Mouse (Mus musculus) forebrain, embryonic 13.5 days (tissue): ENCODE measurements around the gene Iqgap2. TPM values are rescaled to one million over a fixed set of nuclear protein-coding genes. Genes with fewer than 3 reads are reported as not detected.

Source experiments
- ATAC-seq: fragments of 200-750 bp; cut with Nextera tagmentation; 2 replicates; pipeline ENCODE4 v1.8.0; 2017
- H3K27ac ChIP-seq: fragments of 300-500 bp; sonication (generic); 2 replicates; pipeline ENCODE4 v1.5.1; 2015; ENCODE audit warnings: inconsistent platforms, mild to moderate bottlenecking, moderate library complexity
- H3K27me3 ChIP-seq: fragments of 300-500 bp; sonication (generic); 2 replicates; pipeline ENCODE4 v1.6.1; 2015; ENCODE audit warnings: mild to moderate bottlenecking, inconsistent platforms
- H3K36me3 ChIP-seq: fragments of 300-500 bp; sonication (generic); 2 replicates; pipeline ENCODE4 v1.6.1; 2015; ENCODE audit warnings: mild to moderate bottlenecking, inconsistent platforms; ENCODE audit not compliant: poor library complexity, severe bottlenecking
- H3K4me1 ChIP-seq: fragments of 300-500 bp; sonication (generic); 2 replicates; pipeline ENCODE4 v1.6.1; 2015; ENCODE audit warnings: inconsistent platforms
- H3K4me2 ChIP-seq: fragments of 300-500 bp; sonication (generic); 2 replicates; pipeline ENCODE4 v1.6.1; 2015; ENCODE audit warnings: inconsistent platforms, mild to moderate bottlenecking, moderate library complexity
- H3K4me3 ChIP-seq: fragments of 300-500 bp; sonication (generic); 2 replicates; pipeline ENCODE4 v1.5.1; 2015; ENCODE audit warnings: mild to moderate bottlenecking, inconsistent platforms
- H3K9ac ChIP-seq: fragments of 300-500 bp; sonication (generic); 2 replicates; pipeline ENCODE4 v1.6.1; 2015; ENCODE audit warnings: mild to moderate bottlenecking, inconsistent platforms
- H3K9me3 ChIP-seq: fragments of 300-500 bp; sonication (generic); replicated peaks from 2 replicates; pipeline ENCODE4 v1.6.1; 2016; ENCODE audit warnings: inconsistent platforms
- WGBS: fragments of 180-500 bp; shearing (Covaris S2); methylation state at CpG from one replicate; pipeline ENCODE4 v1.1.7; 2015; 5-methylcytosine and 5-hydroxymethylcytosine counted together
- polyA plus RNA-seq: library from polyadenylated mRNA; unstranded; fragments of >200 nt; fragmentation: Nextera tagmentation; extraction: Ambion mirVana; gene quantifications from 2 replicates; pipeline ENCODE4 v1.2.1, GENCODE M21; 2015

Gene Iqgap2
- polyA plus RNA-seq, 1 experiment from 2014 or later: 9.1 TPM

- WGBS: 68% methylated on average over 9 of the region's 9 CpGs
- H3K27me3 ChIP-seq: no peaks in the 10 kb centered on the region
- no peaks in the 10 kb centered on the region for H3K9me3 ChIP-seq
- H3K4me2 ChIP-seq: no peak overlapping the region
- H3K36me3 ChIP-seq: peaks cover 15% of the 10 kb centered on the region; the same call in 1 of the 2 replicates
- no peak for ATAC-seq
- H3K4me3 ChIP-seq: no peak overlapping the region
- H3K9ac ChIP-seq: no peak overlapping the region
- H3K4me1 ChIP-seq: no peaks in the 10 kb centered on the region
- no peak overlapping the region for H3K27ac ChIP-seq
Measured at GRCm38 (mm10) chr13:95657171-95657570, 234.6 kb downstream of the Iqgap2 start.

- H3K27ac ChIP-seq: peak overlapping the region; percentile 69
- H3K4me2 ChIP-seq: no peak overlapping the region
- no peaks in the 10 kb centered on the region for H3K9me3 ChIP-seq
- peaks cover 15% of the 10 kb centered on the region; the same call in 1 of the 2 replicates for H3K36me3 ChIP-seq
- 43% methylated on average over 9 of the region's 9 CpGs for WGBS
- no peak overlapping the region for H3K9ac ChIP-seq
- H3K27me3 ChIP-seq: no peaks in the 10 kb centered on the region
- no peaks in the 10 kb centered on the region for H3K4me1 ChIP-seq
- no peak overlapping the region for H3K4me3 ChIP-seq
- ATAC-seq: peak; percentile 78; the same call in 1 of the 2 replicates
Measured at GRCm38 (mm10) chr13:95655284-95655683, 236.4 kb downstream of the Iqgap2 start.

GRCm38 (mm10) chr13:95653696-95654095, 238.0 kb downstream of the Iqgap2 start:
- no peaks in the 10 kb centered on the region for H3K4me1 ChIP-seq
- no peak overlapping the region for H3K4me2 ChIP-seq
- 0 out of 2 replicates have a peak, but pooled peaks cover 14% of the 10 kb centered on the region for H3K36me3 ChIP-seq
- H3K9me3 ChIP-seq: no peaks in the 10 kb centered on the region
- ATAC-seq: no peak
- H3K27me3 ChIP-seq: no peaks in the 10 kb centered on the region
- H3K27ac ChIP-seq: no peak overlapping the region
- H3K9ac ChIP-seq: no peak overlapping the region
- WGBS: 93% methylated on average over 4 of the region's 4 CpGs
- H3K4me3 ChIP-seq: no peak overlapping the region

DNA sequence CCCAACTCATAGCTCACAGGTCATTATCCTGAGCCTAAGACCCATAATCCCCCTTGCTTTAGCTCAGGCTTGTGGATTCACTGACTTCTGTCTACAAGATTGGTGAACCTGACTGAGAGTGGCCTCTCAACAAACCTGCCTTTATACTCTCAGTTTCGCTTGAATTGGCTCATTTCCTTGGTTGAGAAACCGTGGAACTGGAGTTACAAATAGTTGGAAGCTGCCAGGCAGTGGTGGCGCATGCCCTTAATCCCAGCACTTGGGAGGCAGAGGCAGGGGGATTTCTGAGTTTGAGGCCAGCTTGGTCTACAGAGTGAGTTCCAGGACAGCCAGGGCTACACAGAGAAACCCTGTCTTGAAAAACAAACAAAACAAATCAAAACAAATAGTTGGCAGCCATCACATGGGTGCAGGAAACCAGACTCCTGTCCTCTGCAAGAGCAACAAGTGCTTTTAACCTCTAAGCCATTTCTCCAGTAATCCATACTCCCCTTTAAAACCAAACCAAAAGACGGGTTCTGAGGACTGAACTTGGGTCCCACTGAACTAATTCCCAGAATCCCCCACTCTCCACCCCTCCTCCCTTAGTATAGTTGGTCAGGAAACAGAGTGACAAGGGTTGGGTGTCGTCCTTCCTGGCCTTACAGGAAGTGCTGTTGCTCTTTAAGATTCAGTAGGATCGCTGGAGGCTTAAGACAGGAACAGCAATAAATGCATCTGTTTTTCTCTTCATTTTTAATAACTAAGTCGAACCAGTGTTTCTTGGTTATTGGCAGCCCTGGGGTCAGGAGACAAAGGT, 239.7 kb downstream of the Iqgap2 start:
- 89% methylated on average over 7 of the region's 7 CpGs for WGBS
- no peaks in the 10 kb centered on the region for H3K9me3 ChIP-seq
- ATAC-seq: no peak

GRCm38 (mm10) chr13:95649941-95650340, 241.8 kb downstream of the Iqgap2 start:
- H3K27me3 ChIP-seq: no peaks in the 10 kb centered on the region
- no peaks in the 10 kb centered on the region for H3K9me3 ChIP-seq
- no peak overlapping the region for H3K27ac ChIP-seq
- no peak overlapping the region for H3K9ac ChIP-seq
- H3K4me3 ChIP-seq: no peak overlapping the region
- ATAC-seq: no peak
- H3K4me1 ChIP-seq: no peaks in the 10 kb centered on the region
- WGBS: 91% methylated on average over 3 of the region's 3 CpGs
- H3K4me2 ChIP-seq: no peak overlapping the region
- peaks cover 24% of the 10 kb centered on the region; the same call in 1 of the 2 replicates for H3K36me3 ChIP-seq

More for the DNA sequence above, 239.7 kb downstream of the Iqgap2 start:
- H3K4me2 ChIP-seq: no peak overlapping the region
- H3K36me3 ChIP-seq: 0 out of 2 replicates have a peak, but pooled peaks cover 6% of the 10 kb centered on the region
- no peaks in the 10 kb centered on the region for H3K27me3 ChIP-seq
- no peaks in the 10 kb centered on the region for H3K4me1 ChIP-seq
- H3K9ac ChIP-seq: no peak overlapping the region
- no peak overlapping the region for H3K4me3 ChIP-seq
- H3K27ac ChIP-seq: no peak overlapping the region

DNA sequence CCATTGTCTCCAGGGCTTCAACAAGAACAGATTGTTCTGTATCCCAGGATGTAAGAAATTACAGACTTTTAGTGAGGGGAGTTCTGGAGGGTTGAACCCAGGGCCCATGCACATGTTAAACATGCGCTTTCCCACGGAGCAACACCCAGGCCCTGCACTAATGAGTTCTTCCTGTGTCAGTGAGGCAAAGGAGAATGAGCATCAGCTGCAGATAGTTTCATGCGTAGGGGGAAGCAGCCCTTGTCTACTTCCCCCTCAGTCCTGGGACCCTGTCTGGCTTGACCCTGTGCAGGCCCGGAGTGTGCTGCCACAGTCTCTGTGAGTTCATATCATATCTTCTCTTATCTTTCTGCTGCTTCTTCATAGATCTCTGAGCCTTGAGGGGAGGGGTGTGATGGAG, 244.5 kb downstream of the Iqgap2 start:
- no peak for ATAC-seq
- 89% methylated on average over 4 of the region's 4 CpGs for WGBS

GRCm38 (mm10) chr13:95646687-95647111, 245.0 kb downstream of the Iqgap2 start:
- ATAC-seq: no peak
- peaks cover 33% of the 10 kb centered on the region; the same call in 1 of the 2 replicates for H3K36me3 ChIP-seq
- 88% methylated on average over 9 of the region's 9 CpGs for WGBS

More for the DNA sequence above, 244.5 kb downstream of the Iqgap2 start:
- H3K27ac ChIP-seq: no peak overlapping the region
- H3K36me3 ChIP-seq: peaks cover 31% of the 10 kb centered on the region; the same call in 1 of the 2 replicates
- no peaks in the 10 kb centered on the region for H3K27me3 ChIP-seq
- no peak overlapping the region for H3K4me2 ChIP-seq
- no peak overlapping the region for H3K4me3 ChIP-seq
- H3K9me3 ChIP-seq: no peaks in the 10 kb centered on the region
- peaks cover 2% of the 10 kb centered on the region; the same call in 1 of the 2 replicates for H3K4me1 ChIP-seq
- H3K9ac ChIP-seq: no peak overlapping the region

GRCm38 (mm10) chr13:95643740-95644139, 248.0 kb downstream of the Iqgap2 start:
- Histone ChIP-seq H3K9me3 (no peaks in the 10 kb centered on the region), H3K9ac (no peak overlapping the region), H3K27me3 (no peaks in the 10 kb centered on the region), H3K4me2 (no peak overlapping the region), H3K4me3 (no peak overlapping the region), H3K36me3 (peaks cover 27% of the 10 kb centered on the region; the same call in 1 of the 2 replicates), H3K4me1 (peaks cover 15% of the 10 kb centered on the region), H3K27ac (no peak overlapping the region)
- WGBS: 84% methylated on average over 7 of the region's 7 CpGs
- no peak for ATAC-seq

More at GRCm38 (mm10) chr13:95646687-95647111, 245.0 kb downstream of the Iqgap2 start:
- no peaks in the 10 kb centered on the region for H3K27me3 ChIP-seq
- peaks cover 2% of the 10 kb centered on the region; the same call in 1 of the 2 replicates for H3K4me1 ChIP-seq
- H3K9me3 ChIP-seq: no peaks in the 10 kb centered on the region
- no peak overlapping the region for H3K4me2 ChIP-seq
- H3K9ac ChIP-seq: no peak overlapping the region
- H3K27ac ChIP-seq: no peak overlapping the region
- H3K4me3 ChIP-seq: no peak overlapping the region

GRCm38 (mm10) chr13:95641061-95641986, 250.4 kb downstream of the Iqgap2 start:
- no peaks in the 10 kb centered on the region for H3K27me3 ChIP-seq
- H3K9me3 ChIP-seq: no peaks in the 10 kb centered on the region
- no peak overlapping the region for H3K4me3 ChIP-seq
- H3K4me1 ChIP-seq: peaks cover 19% of the 10 kb centered on the region
- H3K9ac ChIP-seq: no peak overlapping the region
- ATAC-seq: no peak
- no peak overlapping the region for H3K4me2 ChIP-seq
- peaks cover 21% of the 10 kb centered on the region; the same call in 1 of the 2 replicates for H3K36me3 ChIP-seq
- 92% methylated on average over 17 of the region's 17 CpGs for WGBS
- H3K27ac ChIP-seq: no peak overlapping the region

DNA sequence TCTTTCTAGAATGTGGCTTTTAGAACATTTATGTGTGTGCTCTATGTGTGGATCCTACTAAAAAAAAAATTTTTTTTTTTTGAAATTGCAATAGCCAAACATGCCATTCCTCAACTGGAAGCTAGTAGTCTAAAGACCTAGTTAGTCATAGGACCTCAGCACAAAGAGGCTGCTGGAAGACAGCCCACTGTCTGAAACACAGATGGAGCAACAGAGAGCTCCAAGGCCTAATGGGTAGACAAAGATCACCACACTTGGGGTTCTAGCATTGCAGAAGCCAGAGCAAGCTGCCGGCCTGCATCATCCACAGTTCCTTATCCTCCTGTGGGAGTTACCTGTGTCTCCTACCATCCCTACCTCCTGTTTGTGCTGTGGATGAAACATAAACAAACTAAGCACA, 251.3 kb downstream of the Iqgap2 start:
- no peak overlapping the region for H3K4me3 ChIP-seq
- H3K4me1 ChIP-seq: peaks cover 19% of the 10 kb centered on the region
- ATAC-seq: no peak
- H3K27ac ChIP-seq: no peak overlapping the region
- H3K27me3 ChIP-seq: no peaks in the 10 kb centered on the region
- 94% methylated on average over 1 of the region's 1 CpGs for WGBS
- H3K4me2 ChIP-seq: no peak overlapping the region
- no peaks in the 10 kb centered on the region for H3K9me3 ChIP-seq
- H3K9ac ChIP-seq: no peak overlapping the region
- H3K36me3 ChIP-seq: peaks cover 13% of the 10 kb centered on the region; the same call in 1 of the 2 replicates

GRCm38 (mm10) chr13:95639336-95640116, 252.2 kb downstream of the Iqgap2 start:
- no peak overlapping the region for H3K4me3 ChIP-seq
- H3K9me3 ChIP-seq: no peaks in the 10 kb centered on the region
- peak; percentile 82 for ATAC-seq
- peaks cover 19% of the 10 kb centered on the region for H3K4me1 ChIP-seq
- peaks cover 10% of the 10 kb centered on the region; the same call in 1 of the 2 replicates for H3K36me3 ChIP-seq
- 57% methylated on average over 15 of the region's 15 CpGs for WGBS
- peak overlapping the region; percentile 57; the same call in 1 of the 2 replicates for H3K27ac ChIP-seq
- no peak overlapping the region for H3K4me2 ChIP-seq
- H3K27me3 ChIP-seq: no peaks in the 10 kb centered on the region
- 0 out of 2 replicates have a peak overlapping the region, but pooled peaks have one; percentile 12 for H3K9ac ChIP-seq
